Mouse (Mus musculus): ENCODE measurements around the gene Dctd. TPM values are rescaled to one million over a fixed set of nuclear protein-coding genes. Genes with fewer than 3 reads are reported as not detected.

Dctd gene
- polyA plus RNA-seq, 1 experiment from 2014 or later = 35.8 TPM

DNA sequence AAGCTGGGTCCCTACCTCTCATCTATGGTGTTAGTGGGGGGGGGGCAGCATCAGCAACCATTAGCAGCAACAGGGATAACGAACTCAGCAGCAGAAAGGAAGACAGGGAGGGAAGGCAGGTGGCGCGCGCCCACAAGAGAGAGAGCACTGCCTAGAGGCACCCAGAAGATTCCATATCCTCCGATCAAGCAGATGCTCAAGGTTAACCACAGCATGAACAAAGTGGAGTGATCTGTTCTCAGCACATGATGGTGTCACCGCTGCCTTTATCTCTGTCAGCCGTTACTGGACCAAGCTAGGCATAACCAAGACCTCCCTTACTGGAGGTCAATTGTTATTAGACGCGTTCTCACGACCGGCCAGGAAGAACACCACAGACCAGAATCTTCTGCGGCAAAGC lies 89.7 kb downstream of the Dctd start:
- H3K9ac ChIP-seq = no peak overlapping the region
- no peak overlapping the region for H3K4me2 ChIP-seq (replicated peaks)
- no peaks in the 10 kb centered on the region for H3K27me3 ChIP-seq
- no peak overlapping the region for H3K27ac ChIP-seq
- no peaks in the 10 kb centered on the region for H3K36me3 ChIP-seq
- 96% methylated on average over 12 of the region's 12 CpGs for WGBS
- no peaks in the 10 kb centered on the region for H3K9me3 ChIP-seq
- H3K4me1 ChIP-seq = no peaks in the 10 kb centered on the region
- ATAC-seq (ENCODE audit: insufficient number of reproducible peaks, insufficient read depth, low FRiP score, low TSS enrichment) = no peak
- H3K4me3 ChIP-seq = no peak overlapping the region

GRCm38 (mm10) chr8:48195971-48196370 lies 97.1 kb downstream of the Dctd start:
- H3K4me1 ChIP-seq = no peaks in the 10 kb centered on the region
- no peaks in the 10 kb centered on the region for H3K9me3 ChIP-seq

GRCm38 (mm10) chr8:48199171-48199570 lies 100.3 kb downstream of the Dctd start:
- Histone ChIP-seq H3K36me3 (no peaks in the 10 kb centered on the region), H3K4me1 (no peaks in the 10 kb centered on the region), H3K4me3 (no peak overlapping the region), H3K4me2 (replicated peaks) (no peak overlapping the region), H3K9ac (no peak overlapping the region), H3K27me3 (no peaks in the 10 kb centered on the region; the same call in 1 of the 2 replicates), H3K9me3 (no peaks in the 10 kb centered on the region), H3K27ac (no peak overlapping the region)
- no peak for ATAC-seq (ENCODE audit: insufficient number of reproducible peaks, insufficient read depth, low FRiP score, low TSS enrichment)
- 93% methylated on average over 9 of the region's 9 CpGs for WGBS

More at GRCm38 (mm10) chr8:48195971-48196370, 97.1 kb downstream of the Dctd start:
- no peak overlapping the region for H3K9ac ChIP-seq
- WGBS = 94% methylated on average over 9 of the region's 9 CpGs
- H3K4me3 ChIP-seq = no peak overlapping the region
- H3K36me3 ChIP-seq = no peaks in the 10 kb centered on the region
- no peak for ATAC-seq (ENCODE audit: insufficient number of reproducible peaks, insufficient read depth, low FRiP score, low TSS enrichment)
- no peak overlapping the region for H3K27ac ChIP-seq
- no peak overlapping the region for H3K4me2 ChIP-seq (replicated peaks)
- H3K27me3 ChIP-seq = no peaks in the 10 kb centered on the region

DNA sequence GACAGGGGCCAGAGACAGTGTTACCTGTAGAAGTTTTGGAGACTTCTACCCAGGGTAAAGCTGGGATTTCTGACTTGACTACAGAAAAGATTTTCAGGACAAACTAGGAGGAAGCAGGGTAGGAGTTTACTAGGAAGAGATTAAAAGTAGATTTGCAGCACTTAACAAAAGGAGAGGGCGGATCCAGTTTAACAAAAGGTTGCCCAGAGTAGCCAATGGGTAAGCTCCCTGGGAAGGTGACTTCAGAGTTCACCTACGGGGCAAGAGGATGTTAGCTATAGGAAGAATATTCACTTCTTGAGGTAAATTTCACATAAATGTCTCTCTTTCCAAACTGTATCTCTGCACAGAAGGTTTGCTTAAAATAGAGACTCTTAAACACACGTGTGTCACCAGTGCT lies 103.7 kb downstream of the Dctd start:
- no peak overlapping the region for H3K4me3 ChIP-seq
- H3K27ac ChIP-seq = no peak overlapping the region
- H3K4me2 ChIP-seq (replicated peaks) = no peak overlapping the region
- no peak for ATAC-seq (ENCODE audit: insufficient number of reproducible peaks, insufficient read depth, low FRiP score, low TSS enrichment)
- no peak overlapping the region for H3K9ac ChIP-seq
- 0 out of 2 replicates have a peak, but pooled peaks cover 4% of the 10 kb centered on the region for H3K4me1 ChIP-seq
- no peaks in the 10 kb centered on the region for H3K36me3 ChIP-seq
- WGBS = 74% methylated on average over 3 of the region's 3 CpGs
- no peaks in the 10 kb centered on the region for H3K9me3 ChIP-seq
- no peaks in the 10 kb centered on the region; the same call in 1 of the 2 replicates for H3K27me3 ChIP-seq

Other genes starting within 250 kb of the Dctd start
- 17.8 and 18.6 TPM in 2 replicates for gene Wwc2, start 108.2 kb upstream of the Dctd start, polyA plus RNA-seq (2016; fragmentation: Nextera tagmentation; extraction: Ambion mirVana)

Measured in embryonic facial prominence, embryonic 12.5 days (tissue).